Mouse (Mus musculus) v-Abl transformed pro-B cells (cell line): Measurements from ENCODE around the gene Pold2.

Experiments used
- in situ Hi-C, 2 experiments: fragments of 400-800 bp; cut with MboI; formaldehyde crosslinking; loops; one replicate each; pipeline ENCODE4 v1.15.1; 2025; ENCODE audit not compliant: unreplicated experiment in 2 of 2

Pold2 gene

DNA sequence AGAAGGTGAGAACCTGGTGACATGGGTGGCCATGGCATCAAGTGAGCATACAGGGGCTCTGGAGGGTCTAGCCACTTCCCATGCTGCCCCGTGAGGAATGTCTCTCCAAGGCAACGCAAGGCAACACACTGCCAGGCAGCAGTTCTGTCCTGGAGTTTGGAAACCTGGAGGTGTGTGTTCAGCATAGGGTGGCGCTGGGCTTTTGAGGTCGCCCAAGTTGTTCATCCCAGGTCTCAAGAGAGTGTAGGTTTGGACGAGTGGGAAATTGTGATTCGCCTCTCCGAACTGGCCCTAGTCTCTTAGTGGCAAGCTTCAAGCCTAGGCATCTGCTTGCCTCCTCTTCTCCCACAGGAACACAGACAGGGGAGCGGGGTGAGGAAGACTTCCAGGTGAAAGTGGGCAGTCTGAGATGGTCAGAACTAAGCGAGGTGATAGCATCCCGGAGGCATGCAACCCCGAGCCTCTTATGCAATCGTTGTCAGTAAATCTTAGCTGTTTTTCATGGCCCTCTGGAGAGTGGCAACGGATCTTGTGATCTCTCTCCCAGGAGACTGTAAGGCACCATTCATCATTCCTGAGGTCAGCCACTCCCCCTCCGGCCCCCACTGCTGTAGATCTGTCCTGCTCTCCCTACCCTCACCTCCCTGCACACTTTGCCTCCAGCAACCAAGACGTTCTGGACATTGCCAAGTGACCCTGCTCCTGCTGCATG is 15.5 kb downstream of the Pold2 start:
- in situ Hi-C loops, result no loop called here

DNA sequence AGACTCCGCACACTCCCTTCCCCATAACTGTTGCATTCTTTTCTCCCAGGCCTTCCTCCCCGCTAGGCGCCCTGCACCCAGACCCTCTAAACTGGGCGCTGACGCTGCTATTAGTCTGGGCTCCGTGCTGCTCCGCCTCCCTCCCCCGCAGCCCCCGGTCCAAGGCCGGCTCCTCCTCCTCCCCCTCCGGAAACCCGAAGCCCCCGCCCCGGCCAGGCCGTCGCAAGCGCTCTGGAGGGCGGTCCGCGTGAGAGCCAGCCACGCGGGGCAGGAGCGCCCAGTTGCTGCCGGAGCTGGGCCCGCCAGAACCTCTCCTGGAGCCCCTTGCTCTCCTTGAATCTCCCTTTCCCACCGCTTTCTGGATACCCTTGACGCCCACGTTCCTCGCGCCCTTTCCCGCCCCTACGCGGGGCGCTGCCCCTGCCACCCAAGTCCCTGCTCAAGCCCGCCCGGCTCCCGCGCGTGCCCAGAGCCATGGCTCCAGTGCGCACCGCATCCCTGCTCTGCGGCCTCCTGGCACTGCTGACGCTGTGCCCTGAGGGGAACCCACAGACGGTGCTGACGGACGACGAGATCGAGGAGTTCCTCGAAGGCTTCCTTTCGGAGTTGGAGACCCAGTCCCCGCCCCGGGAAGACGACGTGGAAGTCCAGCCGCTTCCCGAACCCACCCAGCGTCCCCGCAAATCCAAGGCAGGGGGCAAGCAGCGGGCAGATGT is 16.3 kb downstream of the Pold2 start, which contains the start of gene Aebp1:
Gene Aebp1, plus strand, starts transcription at position 270 of the 716 bp plus-strand sequence.
- in situ Hi-C loops, result no loop called here

DNA sequence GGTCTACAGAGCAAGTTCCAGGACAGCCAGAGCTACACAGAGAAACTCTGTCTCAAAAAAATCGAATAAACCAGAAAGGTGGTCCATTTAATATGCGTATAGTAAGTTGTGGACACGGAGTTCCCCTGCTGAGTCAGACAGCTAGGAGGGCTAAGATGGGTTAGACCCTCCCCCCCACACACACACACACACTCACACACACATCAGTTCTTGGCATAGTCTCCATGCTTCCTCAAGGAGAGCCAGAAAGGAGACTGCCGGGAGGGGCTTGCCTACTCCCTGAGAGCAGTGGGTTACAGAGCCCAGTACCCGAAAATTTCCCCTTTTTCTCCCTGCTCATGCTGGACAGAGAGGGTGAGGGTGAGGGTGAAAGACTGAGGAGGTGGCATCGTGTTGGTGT is 17.5 kb downstream of the Pold2 start:
- in situ Hi-C loops, result no loop called here

DNA sequence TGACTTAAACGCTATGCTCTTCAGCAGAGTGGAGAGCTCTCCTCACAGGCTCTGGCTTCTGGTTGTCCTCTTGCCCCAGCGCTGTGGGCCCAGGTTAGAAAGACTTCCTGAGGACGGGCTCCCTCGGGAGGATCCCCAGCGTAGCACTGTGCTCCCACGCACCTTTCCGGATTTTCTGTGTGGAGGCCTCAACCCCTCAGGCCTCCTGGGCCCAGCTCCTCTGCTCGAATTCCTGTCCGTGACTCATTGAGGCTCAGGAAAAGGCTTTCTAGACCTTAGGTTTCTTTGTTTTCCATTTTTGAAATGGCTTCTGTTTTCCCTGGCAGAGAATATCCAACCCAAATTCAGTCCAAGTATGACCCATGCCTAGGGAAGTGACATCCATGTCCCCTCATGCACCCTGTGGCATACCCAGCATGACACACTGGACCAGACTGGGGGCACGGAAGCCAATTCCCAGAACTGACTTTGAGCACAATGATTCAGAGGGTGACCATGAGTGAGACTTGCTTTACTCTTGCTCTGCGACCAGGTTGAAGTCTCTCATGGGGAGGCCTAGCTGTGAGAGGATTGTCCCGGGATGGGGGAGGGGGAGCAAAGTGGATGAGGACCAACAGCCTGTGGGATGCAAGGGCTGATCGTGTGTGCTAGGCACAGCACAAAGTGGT is 18.1 kb downstream of the Pold2 start:
- in situ Hi-C loops, result no loop called here

DNA sequence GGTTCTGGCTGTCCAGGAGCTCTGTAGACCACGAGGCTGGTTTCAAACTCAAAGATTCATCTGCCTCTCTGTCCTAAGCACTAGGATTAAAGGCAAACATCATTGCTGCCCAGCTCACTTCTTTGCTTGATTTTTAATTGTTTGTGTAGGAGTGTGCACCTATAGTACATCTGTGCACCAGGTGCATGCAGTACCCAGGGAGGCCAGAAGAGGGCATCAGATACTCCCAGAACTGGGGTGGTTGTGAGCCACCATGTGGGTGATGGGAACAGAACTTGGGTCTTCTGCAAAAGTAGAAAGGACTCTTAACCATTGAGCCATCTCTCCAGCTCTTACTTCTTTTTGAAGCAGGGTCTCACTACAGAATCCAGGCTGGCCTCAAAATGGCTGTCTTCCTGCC is 19.4 kb downstream of the Pold2 start:
- in situ Hi-C loops, result no loop called here

DNA sequence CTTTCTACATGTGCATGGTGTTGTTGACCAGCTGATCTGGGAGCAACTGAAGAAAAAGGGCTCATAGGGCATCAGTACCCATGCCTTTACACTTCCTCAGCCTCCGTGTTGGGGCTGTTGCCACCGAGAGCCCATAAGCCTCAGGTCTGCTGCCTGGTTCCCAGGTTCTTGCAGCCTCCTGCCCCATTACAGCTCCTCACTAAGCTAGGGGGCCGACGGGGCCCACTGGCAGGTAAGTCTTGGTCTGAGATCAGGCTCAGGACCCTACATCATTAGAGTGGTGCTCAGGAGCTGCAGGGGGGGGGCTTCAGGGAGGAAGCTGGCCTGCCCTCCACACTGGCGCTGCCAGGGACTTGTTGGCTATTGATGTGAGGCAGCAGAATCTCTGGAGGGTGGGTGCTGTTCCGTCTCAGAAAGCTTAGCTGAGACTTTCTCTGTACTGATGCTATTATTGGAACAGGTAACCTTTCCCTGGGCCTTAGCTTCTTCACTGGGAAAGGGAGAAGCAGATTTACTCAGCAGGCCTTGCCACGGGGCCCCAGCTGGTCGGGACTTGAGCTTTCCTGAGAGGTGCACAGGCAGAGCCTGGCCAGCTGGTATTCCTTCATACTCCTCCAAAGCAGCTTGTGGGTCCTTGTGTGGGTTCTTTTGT is 21.5 kb downstream of the Pold2 start:
- in situ Hi-C loops, result no loop called here

DNA sequence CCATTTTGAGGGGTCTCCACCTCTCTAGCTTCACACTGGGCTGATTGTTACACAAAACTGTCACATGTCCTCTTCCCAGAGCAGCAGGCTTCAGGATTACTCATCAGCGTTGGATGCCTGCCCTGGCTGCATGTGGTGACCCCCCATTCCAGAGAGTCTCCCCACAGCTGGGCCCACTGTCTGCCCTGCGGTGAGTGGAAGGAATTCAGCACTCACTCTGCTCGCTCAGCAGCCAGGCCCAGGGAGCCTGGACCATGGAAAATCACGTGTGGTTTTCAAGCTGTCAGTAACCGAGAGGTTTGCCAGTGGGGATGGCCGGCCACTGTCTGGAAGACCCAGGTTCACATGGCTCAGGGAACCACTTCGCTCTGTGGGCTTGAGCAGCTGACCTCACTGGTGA is 22.2 kb downstream of the Pold2 start:
- in situ Hi-C loops, result no loop called here

DNA sequence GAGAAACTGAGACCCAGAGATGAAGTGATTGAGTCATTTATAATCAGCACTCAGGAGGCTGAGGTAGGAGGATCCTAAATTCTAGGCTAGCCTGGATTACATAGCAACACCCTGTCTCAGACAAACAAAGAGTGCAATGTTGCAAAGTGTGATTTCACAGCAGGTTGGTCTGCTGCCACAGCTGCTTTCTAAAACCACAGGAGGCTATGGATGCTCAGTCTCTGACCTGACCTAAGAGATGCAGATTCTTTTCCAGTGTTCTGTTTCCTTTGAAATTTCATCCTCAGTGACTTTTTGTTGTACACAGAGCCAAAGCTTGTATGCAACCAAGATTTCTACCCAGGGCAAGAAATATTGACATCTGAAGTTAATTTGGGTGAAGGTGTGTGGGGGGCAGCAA is 22.6 kb downstream of the Pold2 start:
- in situ Hi-C loops, result no loop called here

DNA sequence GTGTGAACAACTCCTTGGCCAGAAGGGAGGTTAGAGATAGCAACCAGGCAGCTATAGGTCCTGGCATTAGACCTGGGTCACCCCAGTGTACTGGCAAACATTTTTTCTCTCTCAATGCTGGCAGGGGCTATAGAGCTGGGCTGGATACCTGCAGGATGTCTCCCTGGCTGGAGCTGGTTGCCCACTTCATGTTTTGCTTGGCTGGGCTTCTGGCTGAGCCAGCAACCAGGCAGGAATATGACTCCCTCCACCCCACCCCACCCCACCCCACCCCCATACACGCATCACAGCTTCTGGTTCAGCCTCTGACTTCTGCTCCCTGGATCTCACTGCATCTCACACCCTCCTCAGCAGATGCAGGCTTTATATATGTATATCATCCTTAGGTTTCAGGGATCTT is 25.8 kb downstream of the Pold2 start:
- in situ Hi-C loops, result no loop called here

DNA sequence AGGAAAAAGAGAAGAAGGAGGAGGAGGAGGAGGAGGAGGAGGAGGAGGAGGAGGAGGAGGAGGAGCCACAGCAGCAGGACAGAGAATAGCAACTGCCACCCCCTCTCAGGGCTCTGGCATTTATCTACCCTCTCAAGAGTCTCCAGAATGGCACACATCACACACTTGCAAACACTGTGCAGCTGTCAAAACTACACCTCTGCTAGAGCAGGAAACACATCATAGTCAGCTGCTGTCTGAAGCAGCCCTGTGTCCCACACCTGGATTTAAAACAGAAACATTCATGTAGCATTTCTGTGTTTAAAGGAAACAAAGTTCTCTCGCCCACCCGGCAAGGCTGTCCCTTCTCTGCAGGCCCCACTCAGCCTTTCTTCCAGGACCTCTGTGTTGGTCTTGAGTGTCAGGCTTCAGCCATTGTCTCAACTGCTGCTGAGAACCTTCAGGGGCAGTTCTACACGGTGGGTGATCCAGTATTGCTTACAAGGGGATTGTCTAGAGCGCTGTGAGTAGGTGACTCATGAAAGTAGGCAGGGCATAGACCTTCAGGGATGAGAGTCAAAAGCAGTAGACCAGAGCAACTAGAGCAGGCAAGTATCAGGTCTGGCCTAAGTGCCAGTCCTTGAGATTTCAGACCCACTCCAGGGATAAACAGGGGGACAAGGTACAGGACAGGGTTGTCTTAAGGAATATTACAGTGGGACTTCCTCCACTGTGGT is 26.9 kb downstream of the Pold2 start:
- in situ Hi-C loops, result no loop called here

DNA sequence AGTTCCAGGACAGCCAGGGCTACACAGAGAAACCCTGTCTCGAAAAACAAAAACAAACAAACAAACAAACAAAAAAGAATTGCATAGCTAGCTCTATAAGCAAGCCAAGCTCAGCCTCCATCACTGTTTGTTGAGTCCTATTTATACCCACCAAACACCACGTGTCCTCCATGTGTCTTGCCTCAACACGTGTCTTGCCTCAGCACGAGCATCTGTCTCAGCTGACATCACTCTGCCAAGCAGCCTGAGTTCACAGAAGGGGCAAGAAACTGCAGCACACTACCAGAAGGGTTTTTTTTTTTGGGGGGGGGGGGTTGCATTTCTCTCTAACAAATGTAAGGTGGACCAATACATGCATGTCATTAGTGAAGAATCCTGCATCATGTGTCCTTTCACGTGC is 27.6 kb downstream of the Pold2 start:
- in situ Hi-C loops, result no loop called here

DNA sequence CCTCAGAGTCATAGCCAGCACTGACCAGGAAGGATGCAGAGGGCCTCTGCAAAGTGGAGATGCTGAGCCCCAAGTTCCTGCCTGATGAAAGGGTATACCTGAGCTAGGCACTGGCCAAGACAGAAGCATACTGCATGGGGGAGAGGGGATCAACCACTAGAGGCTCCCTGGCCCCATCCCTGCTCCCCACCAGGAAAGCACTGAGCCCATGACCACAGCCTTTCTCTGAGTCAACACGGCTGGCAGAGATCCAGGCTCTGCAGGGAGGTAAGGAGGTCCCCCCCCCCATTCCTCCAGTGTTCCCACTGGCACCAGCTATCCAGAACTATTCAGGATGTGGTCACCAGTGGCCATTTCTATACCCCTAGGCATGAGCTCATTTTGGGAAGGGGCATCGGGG is 28.8 kb downstream of the Pold2 start:
- in situ Hi-C loops, result no loop called here

DNA sequence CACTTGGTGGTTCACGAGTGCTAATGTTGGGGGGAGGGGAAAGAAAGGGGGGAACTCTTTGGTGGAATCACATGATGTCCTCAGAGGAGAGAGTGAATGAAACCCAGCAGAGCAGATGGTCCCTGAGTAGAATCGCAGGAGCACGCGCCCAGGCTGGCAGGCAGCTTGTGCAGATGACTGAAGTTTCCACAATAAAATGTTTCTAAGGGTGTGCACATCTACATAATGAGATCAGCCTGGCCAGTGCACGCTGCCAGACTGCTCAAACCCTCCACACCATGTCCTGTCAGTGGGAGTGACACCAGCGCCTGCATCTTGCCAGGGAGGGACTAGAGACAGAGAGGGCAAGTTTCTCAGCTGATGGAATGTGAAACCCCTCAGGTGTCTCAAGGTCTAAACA is 29.4 kb downstream of the Pold2 start:
- in situ Hi-C loops, result no loop called here

DNA sequence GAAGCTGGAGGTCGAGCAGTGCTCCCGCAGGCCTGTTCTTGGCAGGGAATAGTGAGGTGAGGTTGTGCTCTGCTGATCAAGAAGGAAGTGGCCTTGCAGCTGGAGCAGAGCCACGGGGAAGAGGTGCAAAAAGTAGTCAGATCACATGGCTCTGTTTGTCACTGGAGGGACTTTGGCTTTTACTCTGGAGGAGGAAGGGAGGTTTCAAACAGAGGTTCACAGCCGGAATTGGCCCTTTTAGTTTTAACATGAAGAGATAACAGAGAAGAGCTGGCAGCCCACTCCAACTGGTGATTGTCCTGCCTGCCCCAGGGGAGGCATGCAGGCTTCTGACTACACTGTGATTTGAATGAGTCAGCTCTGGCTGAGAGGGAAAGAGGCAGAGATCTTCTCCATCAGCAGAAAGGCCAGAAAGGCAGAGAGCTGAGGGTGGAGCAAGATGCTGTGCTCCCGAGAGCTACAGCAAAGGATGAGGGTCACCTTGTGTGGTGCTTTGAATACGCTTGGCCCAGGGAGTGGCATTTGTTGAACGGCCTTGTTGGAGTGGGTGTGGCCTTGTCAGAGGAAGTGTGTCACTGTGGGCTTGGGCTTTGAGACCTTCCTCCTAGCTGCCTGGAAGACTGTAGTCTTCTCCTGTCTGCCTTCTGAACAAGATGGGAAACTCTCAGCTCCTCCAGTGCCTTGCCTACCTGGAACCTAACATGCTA is 31.3 kb downstream of the Pold2 start:
- in situ Hi-C loops, result no loop called here

DNA sequence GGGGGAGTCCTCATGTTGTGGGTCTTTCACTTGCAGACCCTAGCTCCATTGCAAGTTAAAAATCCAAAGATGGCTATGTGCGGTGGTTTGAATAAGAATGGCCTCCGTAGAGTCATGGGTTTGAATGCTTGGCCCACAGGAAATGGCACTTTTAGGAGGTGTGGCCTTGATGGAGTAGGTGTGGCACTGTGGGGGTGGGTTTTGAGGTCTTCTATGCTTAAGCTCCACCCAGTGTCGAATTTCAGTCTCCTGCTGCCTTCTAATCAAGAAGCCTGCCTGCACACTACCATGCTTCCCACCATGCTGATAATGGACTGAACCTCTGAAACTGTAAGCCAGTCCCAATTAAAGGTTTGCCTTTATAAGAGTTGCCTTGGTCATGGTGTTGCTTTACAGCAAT is 35.0 kb downstream of the Pold2 start:
- in situ Hi-C loops, result no loop called here

DNA sequence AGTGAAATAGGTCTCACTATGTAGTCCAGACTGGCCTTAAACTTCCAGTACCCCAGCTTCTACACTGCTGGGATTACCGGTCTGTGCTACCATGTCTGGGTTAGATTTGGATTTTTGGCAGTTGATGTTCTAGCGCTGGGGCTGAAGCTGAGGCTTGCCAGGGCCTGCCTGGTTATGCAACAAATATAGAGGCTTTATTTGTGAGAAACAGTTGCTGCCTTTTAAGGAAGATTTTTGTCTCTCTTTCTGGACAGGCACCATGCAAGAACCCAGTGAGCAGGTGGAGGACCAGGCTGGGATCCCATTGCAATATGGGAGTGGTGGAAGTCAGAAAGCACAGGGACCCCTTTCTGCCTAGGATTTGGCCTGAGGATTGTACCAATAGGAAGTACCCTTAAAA is 36.3 kb downstream of the Pold2 start:
- in situ Hi-C loops, result no loop called here

DNA sequence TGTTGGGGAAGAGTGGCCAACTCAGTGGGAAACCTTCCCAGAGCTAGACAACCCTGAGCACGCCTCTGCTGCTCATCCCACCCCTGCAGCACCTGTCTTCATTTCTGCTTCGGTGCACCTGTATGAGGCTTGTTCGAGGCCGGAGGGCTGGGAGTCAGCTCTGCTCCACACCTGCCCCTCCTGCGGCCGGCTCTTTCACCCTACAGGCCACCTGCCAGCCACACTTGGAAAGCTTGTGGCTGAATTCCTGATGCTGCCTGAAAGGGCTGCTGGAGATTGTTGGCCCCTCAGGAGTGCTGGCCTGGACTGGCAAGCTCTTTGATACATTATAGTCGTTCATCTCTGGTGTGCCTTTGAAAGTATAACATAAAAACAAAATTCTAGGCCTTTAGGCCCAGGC is 37.7 kb downstream of the Pold2 start:
- in situ Hi-C loops, result no loop called here

DNA sequence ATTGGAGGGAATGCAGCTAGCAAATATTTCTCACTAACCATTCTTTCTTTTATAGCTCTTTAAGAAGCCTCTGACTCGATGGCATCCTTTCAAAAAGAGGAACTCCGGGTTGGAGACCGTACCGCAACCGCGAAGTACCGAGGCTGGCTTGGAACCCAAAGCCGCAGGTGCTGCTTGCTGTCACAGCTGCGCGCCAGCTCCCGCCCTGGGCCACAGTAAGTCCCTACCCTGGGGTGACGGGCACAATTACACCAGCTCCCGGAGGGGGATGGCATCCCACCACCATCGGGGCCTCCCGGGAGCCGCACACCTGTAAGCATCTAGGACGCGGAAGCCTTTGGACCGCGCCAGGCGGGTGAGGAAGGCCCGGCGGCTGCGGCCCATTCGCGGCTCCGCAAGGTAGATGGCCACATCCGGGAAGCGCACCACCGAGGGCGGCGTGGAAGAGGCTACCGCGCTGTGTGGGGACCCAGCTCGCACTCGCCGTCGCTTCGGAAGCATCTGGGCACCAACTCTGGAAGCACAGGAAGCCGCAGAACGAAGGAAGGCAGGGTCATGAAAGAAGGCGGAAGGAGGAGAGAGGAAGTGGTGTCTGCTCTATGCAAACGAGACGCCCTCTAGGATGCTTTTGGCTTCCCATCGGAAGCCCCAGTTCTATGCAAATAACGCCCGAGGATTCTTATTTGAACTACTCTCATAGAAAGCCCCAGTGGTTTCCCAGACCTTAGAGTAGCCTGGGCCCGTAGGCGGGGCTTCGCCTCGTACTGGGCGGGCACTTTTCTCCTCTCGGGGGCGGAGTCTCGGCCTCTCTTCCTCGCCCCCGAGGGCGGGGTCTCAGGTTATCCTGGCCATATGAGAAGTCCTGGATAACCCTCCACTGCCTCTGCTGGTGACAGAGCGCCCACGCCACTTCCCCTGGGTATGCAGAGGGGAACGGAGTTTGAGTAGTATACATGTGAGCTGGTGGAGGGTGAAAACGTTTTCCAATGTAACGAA is 40.5 kb downstream of the Pold2 start, which contains the start of gene Polm:
Gene Polm, minus strand, starts transcription at position 766 of the 996 bp plus-strand sequence.
- in situ Hi-C loops, result loop anchor here in 1 of 2 experiments (5.0 kb wide), 1 partner anchor 40 kb away; the partner anchor contains the start of gene Pold2

DNA sequence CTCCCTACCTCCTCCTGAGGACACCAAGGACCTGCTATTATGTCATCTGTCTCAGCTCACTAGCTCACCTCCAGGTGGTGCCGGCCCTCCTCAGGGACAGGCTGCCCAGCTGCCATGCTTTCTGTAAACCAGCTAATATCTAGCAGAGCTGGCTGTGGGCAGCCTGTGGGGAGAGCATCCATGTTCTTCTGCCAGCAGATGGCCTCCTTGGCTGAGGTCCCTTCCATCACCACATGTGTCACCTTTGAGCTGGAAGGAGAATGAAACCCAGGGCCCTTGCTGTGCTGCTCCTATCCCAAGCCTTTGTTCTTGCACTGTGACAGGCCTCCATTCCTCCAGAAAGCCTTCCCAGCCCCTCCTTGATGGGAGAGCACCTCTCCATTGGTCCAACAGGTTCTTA is 42.0 kb downstream of the Pold2 start:
- in situ Hi-C loops, result loop anchor here in 1 of 2 experiments (5.0 kb wide), 1 partner anchor 41 kb away; the partner anchor contains the start of gene Pold2
